Mouse (Mus musculus): ENCODE measurements around the gene Twsg1. TPM values are rescaled to one million over a fixed set of nuclear protein-coding genes. Genes with fewer than 3 reads are reported as not detected.

Twsg1 gene
- polyA plus RNA-seq, 1 experiment, result 53.3 TPM

GRCm38 (mm10) chr17:65947307-65947706 lies 3.7 kb downstream of the Twsg1 start:
- Histone ChIP-seq H3K27ac (ENCODE audit: insufficient read depth, low read depth, low read length) (peak overlapping the region; percentile 92; the same call in 1 of the 2 replicates), H3K4me3 (ENCODE audit: insufficient read depth, low read depth, low read length) (no peak overlapping the region)
- WGBS, result 33% methylated on average over 8 of the region's 8 CpGs

GRCm38 (mm10) chr17:65945420-65945819 lies 5.6 kb downstream of the Twsg1 start:
- TF ChIP-seq POLR2A (IDR thresholded peaks at IDR 0.05; ENCODE audit: low read depth, low read length), result no peak
- TF ChIP-seq CTCF (conservative IDR thresholded peaks at IDR 0.05; ENCODE audit: insufficient read depth, insufficient read length, low read depth, low read length), result no peak
- H3K27me3 ChIP-seq (replicated peaks; ENCODE audit: control insufficient read depth, insufficient read depth, low read length), result no peaks in the 10 kb centered on the region
- DNase-seq, result no peak
- H3K4me1 ChIP-seq (ENCODE audit: control insufficient read depth, insufficient read depth, low read length), result peaks cover 13% of the 10 kb centered on the region
- H3K27ac ChIP-seq (ENCODE audit: insufficient read depth, low read depth, low read length), result no peak overlapping the region
- no peaks in the 10 kb centered on the region; the same call in 1 of the 2 replicates for H3K36me3 ChIP-seq (ENCODE audit: control insufficient read depth, insufficient read depth, low read length)
- no peak overlapping the region for H3K4me3 ChIP-seq (ENCODE audit: insufficient read depth, low read depth, low read length)
- 90% methylated on average over 2 of the region's 2 CpGs for WGBS

More at GRCm38 (mm10) chr17:65947307-65947706, 3.7 kb downstream of the Twsg1 start:
- Histone ChIP-seq H3K4me1 (ENCODE audit: control insufficient read depth, insufficient read depth, low read length) (peaks cover 19% of the 10 kb centered on the region), H3K36me3 (ENCODE audit: control insufficient read depth, insufficient read depth, low read length) (no peaks in the 10 kb centered on the region; the same call in 1 of the 2 replicates), H3K27me3 (replicated peaks; ENCODE audit: control insufficient read depth, insufficient read depth, low read length) (no peaks in the 10 kb centered on the region)
- peak; percentile 72 for DNase-seq
- TF ChIP-seq CTCF (conservative IDR thresholded peaks at IDR 0.05; ENCODE audit: insufficient read depth, insufficient read length, low read depth, low read length), result no peak
- no peak for TF ChIP-seq POLR2A (IDR thresholded peaks at IDR 0.05; ENCODE audit: low read depth, low read length)

DNA sequence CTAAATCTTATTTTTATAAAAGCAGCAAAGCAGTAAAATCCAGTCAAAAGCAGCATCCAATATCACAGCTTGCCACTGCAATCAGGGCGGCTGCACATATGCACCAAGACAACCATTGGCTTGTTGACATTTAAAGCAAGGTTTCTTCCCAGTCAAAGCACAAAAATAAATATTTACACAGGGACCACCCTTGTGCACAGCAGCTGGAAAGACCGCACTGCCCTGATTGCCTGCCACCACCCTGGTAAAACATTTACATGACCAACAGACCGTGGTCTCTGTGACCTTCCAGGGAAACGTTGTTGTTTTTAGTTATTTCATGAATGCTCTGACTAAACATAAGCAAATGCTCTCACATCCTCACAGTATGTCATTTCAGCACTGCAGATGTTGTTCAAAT lies 8.6 kb downstream of the Twsg1 start:
- WGBS, result 20% methylated on average over 4 of the region's 4 CpGs
- no peaks in the 10 kb centered on the region for H3K27me3 ChIP-seq (replicated peaks; ENCODE audit: control insufficient read depth, insufficient read depth, low read length)
- H3K27ac ChIP-seq (ENCODE audit: insufficient read depth, low read depth, low read length), result peak overlapping the region; percentile 54; the same call in 1 of the 2 replicates
- DNase-seq, result peak; percentile 75
- peaks cover 17% of the 10 kb centered on the region for H3K4me1 ChIP-seq (ENCODE audit: control insufficient read depth, insufficient read depth, low read length)
- no peak overlapping the region for H3K4me3 ChIP-seq (ENCODE audit: insufficient read depth, low read depth, low read length)
- TF ChIP-seq POLR2A (IDR thresholded peaks at IDR 0.05; ENCODE audit: low read depth, low read length) (no peak), CTCF (conservative IDR thresholded peaks at IDR 0.05; ENCODE audit: insufficient read depth, insufficient read length, low read depth, low read length) (no peak)
- H3K36me3 ChIP-seq (ENCODE audit: control insufficient read depth, insufficient read depth, low read length), result no peaks in the 10 kb centered on the region; the same call in 1 of the 2 replicates

DNA sequence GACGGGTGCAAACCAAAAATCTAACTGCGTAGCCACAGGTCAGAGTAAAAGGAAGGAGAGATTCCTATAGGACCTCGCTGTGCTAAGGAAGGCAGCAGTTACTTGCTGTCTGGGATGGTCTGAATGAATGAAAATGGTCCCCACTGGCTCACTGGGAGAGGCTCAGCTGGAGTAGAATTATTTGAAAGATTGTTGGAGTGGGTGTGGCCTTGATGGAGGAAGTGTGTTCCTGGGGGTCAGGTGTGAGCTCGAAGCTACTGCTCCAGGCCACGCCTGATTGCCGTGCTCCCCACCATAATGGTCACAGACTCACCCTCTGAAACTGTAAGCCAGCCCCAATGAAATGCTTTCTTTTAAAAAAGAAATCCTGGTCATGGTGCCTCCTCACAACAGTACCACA lies 9.8 kb downstream of the Twsg1 start:
- Histone ChIP-seq H3K27me3 (replicated peaks; ENCODE audit: control insufficient read depth, insufficient read depth, low read length) (no peaks in the 10 kb centered on the region), H3K4me3 (ENCODE audit: insufficient read depth, low read depth, low read length) (no peak overlapping the region), H3K27ac (ENCODE audit: insufficient read depth, low read depth, low read length) (peak overlapping the region; percentile 26; the same call in 1 of the 2 replicates), H3K4me1 (ENCODE audit: control insufficient read depth, insufficient read depth, low read length) (peaks cover 17% of the 10 kb centered on the region), H3K36me3 (ENCODE audit: control insufficient read depth, insufficient read depth, low read length) (no peaks in the 10 kb centered on the region; the same call in 1 of the 2 replicates)
- no peak for DNase-seq
- 80% methylated on average over 6 of the region's 6 CpGs for WGBS
- no peak for TF ChIP-seq POLR2A (IDR thresholded peaks at IDR 0.05; ENCODE audit: low read depth, low read length)
- TF ChIP-seq CTCF (conservative IDR thresholded peaks at IDR 0.05; ENCODE audit: insufficient read depth, insufficient read length, low read depth, low read length), result no peak

DNA sequence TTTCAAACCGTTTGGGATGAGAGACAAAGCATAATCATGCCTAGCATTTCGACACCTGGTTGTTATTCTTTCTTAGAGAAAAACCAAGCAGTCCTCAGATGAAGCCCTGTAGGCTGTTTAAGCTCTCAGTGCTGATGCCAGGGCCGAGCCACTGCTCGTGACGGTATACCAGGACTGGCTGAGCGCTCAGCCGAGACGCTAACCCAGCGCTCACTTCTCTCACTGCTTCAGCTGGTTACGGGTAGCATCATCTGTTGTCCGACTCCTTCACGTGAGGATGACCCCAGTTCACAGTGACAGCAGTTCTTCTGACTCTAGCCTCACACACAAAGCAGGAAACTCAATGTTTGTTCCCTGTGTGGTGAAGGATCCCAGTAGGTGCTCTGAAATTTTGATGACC lies 10.8 kb downstream of the Twsg1 start:
- WGBS, result 37% methylated on average over 12 of the region's 12 CpGs
- H3K4me1 ChIP-seq (ENCODE audit: control insufficient read depth, insufficient read depth, low read length), result peaks cover 17% of the 10 kb centered on the region
- no peak for TF ChIP-seq CTCF (conservative IDR thresholded peaks at IDR 0.05; ENCODE audit: insufficient read depth, insufficient read length, low read depth, low read length)
- no peak for TF ChIP-seq POLR2A (IDR thresholded peaks at IDR 0.05; ENCODE audit: low read depth, low read length)
- peak overlapping the region; percentile 30 for H3K27ac ChIP-seq (ENCODE audit: insufficient read depth, low read depth, low read length)
- no peaks in the 10 kb centered on the region for H3K36me3 ChIP-seq (ENCODE audit: control insufficient read depth, insufficient read depth, low read length)
- no peak overlapping the region for H3K4me3 ChIP-seq (ENCODE audit: insufficient read depth, low read depth, low read length)
- no peaks in the 10 kb centered on the region for H3K27me3 ChIP-seq (replicated peaks; ENCODE audit: control insufficient read depth, insufficient read depth, low read length)
- DNase-seq, result no peak

GRCm38 (mm10) chr17:65939461-65940192 lies 11.4 kb downstream of the Twsg1 start:
- Histone ChIP-seq H3K4me1 (ENCODE audit: control insufficient read depth, insufficient read depth, low read length) (peaks cover 17% of the 10 kb centered on the region), H3K27me3 (replicated peaks; ENCODE audit: control insufficient read depth, insufficient read depth, low read length) (no peaks in the 10 kb centered on the region), H3K4me3 (ENCODE audit: insufficient read depth, low read depth, low read length) (no peak overlapping the region), H3K36me3 (ENCODE audit: control insufficient read depth, insufficient read depth, low read length) (no peaks in the 10 kb centered on the region), H3K27ac (ENCODE audit: insufficient read depth, low read depth, low read length) (peak overlapping the region; percentile 70)
- DNase-seq, result peak; percentile 48
- TF ChIP-seq POLR2A (IDR thresholded peaks at IDR 0.05; ENCODE audit: low read depth, low read length) (no peak), CTCF (conservative IDR thresholded peaks at IDR 0.05; ENCODE audit: insufficient read depth, insufficient read length, low read depth, low read length) (no peak)
- WGBS, result 30% methylated on average over 14 of the region's 14 CpGs

- no peaks in the 10 kb centered on the region for H3K27me3 ChIP-seq (replicated peaks; ENCODE audit: control insufficient read depth, insufficient read depth, low read length)
- peaks cover 14% of the 10 kb centered on the region for H3K4me1 ChIP-seq (ENCODE audit: control insufficient read depth, insufficient read depth, low read length)
- no peak overlapping the region for H3K4me3 ChIP-seq (ENCODE audit: insufficient read depth, low read depth, low read length)
- 83% methylated on average over 9 of the region's 9 CpGs for WGBS
- TF ChIP-seq POLR2A (IDR thresholded peaks at IDR 0.05; ENCODE audit: low read depth, low read length) (no peak), CTCF (conservative IDR thresholded peaks at IDR 0.05; ENCODE audit: insufficient read depth, insufficient read length, low read depth, low read length) (no peak)
- no peak overlapping the region for H3K27ac ChIP-seq (ENCODE audit: insufficient read depth, low read depth, low read length)
- no peaks in the 10 kb centered on the region for H3K36me3 ChIP-seq (ENCODE audit: control insufficient read depth, insufficient read depth, low read length)
- DNase-seq, result no peak
These were observed 13.4 kb downstream of the Twsg1 start for GRCm38 (mm10) chr17:65937671-65938070.

Measured in kidney, adult 2 months (tissue).